Mouse (Mus musculus) right cerebral cortex, postnatal 4 days (tissue): ENCODE measurements at regions not wholly inside any gene's neighbourhood (a gene's known extent, or its start where the extent isn't known, plus 50 kb on each side); places are given as distances from the start of the nearest gene placed in this dataset.
A peak's percentile ranks its signal among the peaks of the same experiment; 100 is the strongest.
"Not testable (repeated sequence)": the region's sequence is repeated elsewhere in the genome, so short reads cannot be mapped to it uniquely, and the experiment has no call there.

Source experiments
- DNase-seq: peaks from one replicate; pipeline ENCODE4 v3.0.0-alpha.2; 2022

GRCm38 (mm10) chr2:98263641-98264040 is 398.4 kb upstream of the Gm10801 start:
- DNase-seq, result no peak

GRCm38 (mm10) chr2:98269562-98269961 is 392.5 kb upstream of the Gm10801 start:
- DNase-seq, result no peak

- no peak for DNase-seq
Measured at GRCm38 (mm10) chr2:98286796-98287352, 375.2 kb upstream of the Gm10801 start.

- DNase-seq, result not testable (repeated sequence)
Measured at GRCm38 (mm10) chr2:98330025-98330424, 332.0 kb upstream of the Gm10801 start.

GRCm38 (mm10) chr2:98354200-98354599 is 307.8 kb upstream of the Gm10801 start:
- DNase-seq, result peak; percentile 3

- DNase-seq, result peak; percentile 8
Measured at GRCm38 (mm10) chr2:98379211-98379610, 282.8 kb upstream of the Gm10801 start.
